Mouse (Mus musculus) heart, embryonic 16.5 days (tissue): ENCODE measurements around the gene Atp2a3. TPM values are rescaled to one million over a fixed set of nuclear protein-coding genes. Genes with fewer than 3 reads are reported as not detected.

ENCODE experiments used
- ATAC-seq: fragments of 200-750 bp; cut with Nextera tagmentation; replicated peaks from 2 replicates; pipeline ENCODE4 v1.8.0; 2017; ENCODE audit warnings: moderate number of reproducible peaks; ENCODE audit not compliant: insufficient read depth, low FRiP score; ENCODE audit errors: extremely low read depth
- H3K27ac ChIP-seq: fragments of 300-500 bp; sonication (generic); 2 replicates; pipeline ENCODE4 v1.5.1; 2014; ENCODE audit warnings: mild to moderate bottlenecking, low read length, control low read depth, moderate library complexity
- H3K27me3 ChIP-seq: fragments of 300-500 bp; sonication (generic); 2 replicates; pipeline ENCODE4 v1.6.1; 2014; ENCODE audit warnings: low read length, mixed read lengths; ENCODE audit not compliant: control insufficient read depth, insufficient read depth
- H3K36me3 ChIP-seq: fragments of 300-500 bp; sonication (generic); 2 replicates; pipeline ENCODE4 v1.6.1; 2014; ENCODE audit not compliant: control insufficient read depth, insufficient read depth
- H3K4me1 ChIP-seq: fragments of 300-500 bp; sonication (generic); 2 replicates; pipeline ENCODE4 v1.6.1; 2014; ENCODE audit warnings: low read length, mixed read lengths; ENCODE audit not compliant: control insufficient read depth, insufficient read depth
- H3K4me2 ChIP-seq: fragments of 300-500 bp; sonication (generic); 2 replicates; pipeline ENCODE4 v1.6.1; 2014; ENCODE audit warnings: low read depth, mild to moderate bottlenecking, control low read depth, low read length
- H3K4me3 ChIP-seq: fragments of 300-500 bp; sonication (generic); 2 replicates; pipeline ENCODE4 v1.5.1; 2014; ENCODE audit warnings: mild to moderate bottlenecking, control low read depth, low read length
- H3K9ac ChIP-seq: fragments of 300-500 bp; sonication (generic); 2 replicates; pipeline ENCODE4 v1.6.1; 2014; ENCODE audit warnings: low read length, control low read depth
- H3K9me3 ChIP-seq: fragments of 300-500 bp; sonication (generic); replicated peaks from 2 replicates; pipeline ENCODE4 v1.6.1; 2016; ENCODE audit warnings: low read length; ENCODE audit not compliant: control insufficient read depth
- WGBS: fragments of 180-500 bp; shearing (Covaris S2); extraction: QIAGEN DNeasy Blood & Tissue Kit; methylation state at CpG from one replicate; pipeline ENCODE4 v1.1.7; 2014; 5-methylcytosine and 5-hydroxymethylcytosine counted together
- polyA plus RNA-seq: library from polyadenylated mRNA; unstranded; fragments of >200 nt; fragmentation: Nextera tagmentation; extraction: Ambion mirVana; gene quantifications from 2 replicates; pipeline ENCODE4 v1.2.1, GENCODE M21; 2015

Atp2a3 gene
- polyA plus RNA-seq, 1 experiment from 2014 or later: 14.9 TPM

- Histone ChIP-seq H3K9ac (no peak overlapping the region), H3K4me1 (peaks cover 13% of the 10 kb centered on the region), H3K36me3 (no peaks in the 10 kb centered on the region), H3K4me2 (no peak overlapping the region), H3K27ac (no peak overlapping the region), H3K4me3 (no peak overlapping the region), H3K27me3 (no peaks in the 10 kb centered on the region), H3K9me3 (no peaks in the 10 kb centered on the region)
- 75% methylated on average over 9 of the region's 9 CpGs for WGBS
- ATAC-seq: no peak
These were observed 29.7 kb downstream of the Atp2a3 start for GRCm38 (mm10) chr11:72990688-72991087.

GRCm38 (mm10) chr11:72991961-72992360, 31.0 kb downstream of the Atp2a3 start:
- Histone ChIP-seq H3K9ac (no peak overlapping the region), H3K4me1 (peaks cover 16% of the 10 kb centered on the region), H3K4me3 (no peak overlapping the region), H3K27me3 (no peaks in the 10 kb centered on the region), H3K36me3 (no peaks in the 10 kb centered on the region), H3K27ac (no peak overlapping the region), H3K9me3 (no peaks in the 10 kb centered on the region), H3K4me2 (no peak overlapping the region)
- 55% methylated on average over 9 of the region's 9 CpGs for WGBS
- peak; percentile 47; the same call in 1 of the 2 replicates for ATAC-seq

- 41% methylated on average over 6 of the region's 6 CpGs for WGBS
- Histone ChIP-seq H3K9me3 (no peaks in the 10 kb centered on the region), H3K27me3 (no peaks in the 10 kb centered on the region), H3K4me2 (no peak overlapping the region), H3K36me3 (no peaks in the 10 kb centered on the region), H3K27ac (no peak overlapping the region), H3K4me3 (no peak overlapping the region), H3K9ac (no peak overlapping the region), H3K4me1 (peaks cover 19% of the 10 kb centered on the region)
- ATAC-seq: no peak
These were observed 35.4 kb downstream of the Atp2a3 start for GRCm38 (mm10) chr11:72996346-72996745.

- no peak overlapping the region for H3K9ac ChIP-seq
- no peaks in the 10 kb centered on the region for H3K27me3 ChIP-seq
- H3K27ac ChIP-seq: no peak overlapping the region
- H3K9me3 ChIP-seq: no peaks in the 10 kb centered on the region
- peaks cover 19% of the 10 kb centered on the region for H3K4me1 ChIP-seq
- WGBS: 78% methylated on average over 2 of the region's 2 CpGs
- no peak overlapping the region for H3K4me2 ChIP-seq
- no peaks in the 10 kb centered on the region for H3K36me3 ChIP-seq
- H3K4me3 ChIP-seq: no peak overlapping the region
- ATAC-seq: no peak
These were observed 35.8 kb downstream of the Atp2a3 start for GRCm38 (mm10) chr11:72996781-72997180.

- no peaks in the 10 kb centered on the region for H3K9me3 ChIP-seq
- H3K36me3 ChIP-seq: no peaks in the 10 kb centered on the region
- no peak overlapping the region for H3K4me2 ChIP-seq
- no peaks in the 10 kb centered on the region for H3K27me3 ChIP-seq
- H3K4me1 ChIP-seq: peaks cover 17% of the 10 kb centered on the region
- no peak overlapping the region for H3K9ac ChIP-seq
- no peak overlapping the region for H3K27ac ChIP-seq
- ATAC-seq: no peak
- no peak overlapping the region for H3K4me3 ChIP-seq
- 58% methylated on average over 13 of the region's 13 CpGs for WGBS
These were observed 36.8 kb downstream of the Atp2a3 start for GRCm38 (mm10) chr11:72997529-72998326.

GRCm38 (mm10) chr11:72998771-72999170, 37.8 kb downstream of the Atp2a3 start, which contains the start of gene P2rx1:
P2rx1 (plus strand) TSS chr11:72999103.
- H3K4me1 ChIP-seq: peaks cover 17% of the 10 kb centered on the region
- H3K27ac ChIP-seq: no peak within 1 kb of the TSS
- no peak within 1 kb of the TSS for H3K9ac ChIP-seq
- H3K36me3 ChIP-seq: no peaks in the 10 kb centered on the region
- H3K4me3 ChIP-seq: no peak within 1 kb of the TSS
- peak within 1 kb of the TSS; percentile 13; the same call in 1 of the 2 replicates for H3K4me2 ChIP-seq
- 27% methylated on average over 8 of the region's 8 CpGs for WGBS
- ATAC-seq: peak; percentile 46; the same call in 1 of the 2 replicates
- H3K27me3 ChIP-seq: no peaks in the 10 kb centered on the region
- no peaks in the 10 kb centered on the region for H3K9me3 ChIP-seq

GRCm38 (mm10) chr11:73001029-73001428, 40.1 kb downstream of the Atp2a3 start:
- H3K36me3 ChIP-seq: no peaks in the 10 kb centered on the region
- WGBS: 11% methylated on average over 6 of the region's 6 CpGs
- no peak overlapping the region for H3K4me2 ChIP-seq
- no peak overlapping the region for H3K4me3 ChIP-seq
- no peaks in the 10 kb centered on the region for H3K9me3 ChIP-seq
- H3K9ac ChIP-seq: no peak overlapping the region
- H3K4me1 ChIP-seq: peaks cover 18% of the 10 kb centered on the region
- ATAC-seq: no peak
- no peaks in the 10 kb centered on the region for H3K27me3 ChIP-seq
- H3K27ac ChIP-seq: no peak overlapping the region

- Histone ChIP-seq H3K9ac (0 out of 2 replicates have a peak overlapping the region, but pooled peaks have one; percentile 39), H3K4me1 (peaks cover 23% of the 10 kb centered on the region), H3K36me3 (no peaks in the 10 kb centered on the region), H3K9me3 (no peaks in the 10 kb centered on the region), H3K4me2 (no peak overlapping the region), H3K27ac (peak overlapping the region; percentile 56), H3K27me3 (peaks cover 8% of the 10 kb centered on the region; the same call in 1 of the 2 replicates), H3K4me3 (no peak overlapping the region)
- peak; percentile 62 for ATAC-seq
- 2% methylated on average over 2 of the region's 2 CpGs for whole genome bisulfite sequencing
These were observed 45.4 kb downstream of the Atp2a3 start for GRCm38 (mm10) chr11:73006377-73006776.

GRCm38 (mm10) chr11:73007113-73007512, 46.1 kb downstream of the Atp2a3 start:
- Histone ChIP-seq H3K27me3 (peaks cover 8% of the 10 kb centered on the region; the same call in 1 of the 2 replicates), H3K27ac (no peak overlapping the region), H3K9me3 (no peaks in the 10 kb centered on the region), H3K9ac (no peak overlapping the region), H3K4me2 (no peak overlapping the region), H3K4me1 (peaks cover 23% of the 10 kb centered on the region), H3K36me3 (no peaks in the 10 kb centered on the region), H3K4me3 (no peak overlapping the region)
- ATAC-seq: no peak
- WGBS: 45% methylated on average over 3 of the region's 3 CpGs
